Mouse (Mus musculus) gastrocnemius, postnatal 25 days (tissue): ENCODE measurements around the gene Gm21915. TPM values are rescaled to one million over a fixed set of nuclear protein-coding genes. Genes with fewer than 3 reads are reported as not detected.

Experiments used
- DNase-seq: peaks from one replicate; pipeline ENCODE4 v3.0.0; 2022
- total RNA-seq, 2 experiments: library from RNA; stranded (reverse); gene quantifications; 1 replicate in 1 of 2; 2 replicates in 1 of 2; pipeline ENCODE4 v1.2.3; 2021

The Gm21915 gene
- total RNA-seq, 2 experiments from 2014 or later: not detected

- peak; percentile 29 for DNase-seq
Observed at GRCm38 (mm10) chr9:40717182-40717874, 46.9 kb downstream of the Gm21915 start.

DNA sequence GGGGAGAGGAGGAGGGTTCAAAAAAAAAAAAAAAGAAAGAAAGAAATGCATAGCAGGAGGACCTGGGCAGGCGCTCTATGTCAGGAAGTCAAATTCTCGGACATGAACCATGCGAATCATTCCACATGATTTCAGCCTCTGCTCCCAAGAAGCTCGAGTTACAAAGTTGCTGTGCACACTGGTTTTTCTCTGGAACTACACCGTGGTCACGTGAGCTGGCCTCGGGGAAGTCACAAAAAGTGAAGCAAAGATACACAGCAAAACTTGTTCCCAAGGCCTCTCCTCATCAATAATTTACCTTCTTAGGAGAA is 47.4 kb downstream of the Gm21915 start:
- DNase-seq: no peak

Other genes with a start within 250 kb of the Gm21915 start
- 1 to 10 TPM; 6.1 to 7.4 TPM for gene Gramd1b, start 139.2 kb upstream of the Gm21915 start, total RNA-seq
- 1 to 10 TPM; 5.3 to 6.6 TPM for gene Clmp, start 15.3 kb downstream of the Gm21915 start, total RNA-seq
- 1,000 to 10,000 TPM; 1,183 to 1,197 TPM for gene Hspa8, start 130.4 kb downstream of the Gm21915 start, total RNA-seq
- not detected for gene Bsx, start 203.5 kb downstream of the Gm21915 start, total RNA-seq